Mouse (Mus musculus) heart, adult 11 months (tissue): ENCODE measurements at regions not wholly inside any gene's neighbourhood (a gene's known extent, or its start where the extent isn't known, plus 50 kb on each side); places are given as distances from the start of the nearest gene placed in this dataset.

Source experiments
- DNase-seq: peaks from one replicate; pipeline ENCODE4 v3.0.0; 2022

GRCm38 (mm10) chr4:34105251-34105650 is 55.3 kb upstream of the Spaca1 start:
- no peak for DNase-seq

GRCm38 (mm10) chr4:34114323-34114722 is 64.3 kb upstream of the Spaca1 start:
- DNase-seq, result no peak

GRCm38 (mm10) chr4:34117086-34117485 is 67.1 kb upstream of the Spaca1 start:
- no peak for DNase-seq

GRCm38 (mm10) chr4:34122959-34123520 is 73.0 kb upstream of the Spaca1 start:
- no peak for DNase-seq

GRCm38 (mm10) chr4:34128224-34128623 is 78.2 kb upstream of the Spaca1 start:
- DNase-seq, result no peak

GRCm38 (mm10) chr4:34146133-34146867 is 96.3 kb upstream of the Spaca1 start:
- no peak for DNase-seq

GRCm38 (mm10) chr4:34148956-34149739 is 99.2 kb upstream of the Spaca1 start:
- DNase-seq, result no peak

GRCm38 (mm10) chr4:34151605-34152347 is 101.8 kb upstream of the Spaca1 start:
- no peak for DNase-seq

- DNase-seq, result no peak
Observed at GRCm38 (mm10) chr4:34155501-34155900, 105.5 kb upstream of the Spaca1 start.

- no peak for DNase-seq
Observed at GRCm38 (mm10) chr4:34157818-34158511, 108.0 kb upstream of the Spaca1 start.

- no peak for DNase-seq
Observed at GRCm38 (mm10) chr4:34171265-34171862, 121.4 kb upstream of the Spaca1 start.

- no peak for DNase-seq
Observed at GRCm38 (mm10) chr4:34172000-34172399, 122.0 kb upstream of the Spaca1 start.

- DNase-seq, result no peak
Observed at GRCm38 (mm10) chr4:34177421-34177820, 127.4 kb upstream of the Spaca1 start.

- peak; percentile 61 for DNase-seq
Observed at GRCm38 (mm10) chr4:34186522-34186921, 136.5 kb upstream of the Spaca1 start.

- peak; percentile 33 for DNase-seq
Observed at GRCm38 (mm10) chr4:34203193-34203848, 153.3 kb upstream of the Spaca1 start.

GRCm38 (mm10) chr4:34209179-34209896 is 159.3 kb upstream of the Spaca1 start:
- peak; percentile 17 for DNase-seq

- DNase-seq, result peak; percentile 53
Observed at GRCm38 (mm10) chr4:34213731-34214130, 163.7 kb upstream of the Spaca1 start.

GRCm38 (mm10) chr4:34214346-34214745 is 164.4 kb upstream of the Spaca1 start:
- peak; percentile 55 for DNase-seq

GRCm38 (mm10) chr4:34221915-34222314 is 171.9 kb upstream of the Spaca1 start:
- DNase-seq, result peak; percentile 79

- DNase-seq, result no peak
Observed at GRCm38 (mm10) chr4:34226089-34226840, 176.3 kb upstream of the Spaca1 start.
